Mouse (Mus musculus) myocyte (in vitro differentiated cells): Measurements from ENCODE around the gene Foxl1. TPM values are rescaled to one million over a fixed set of nuclear protein-coding genes. Genes with fewer than 3 reads are reported as not detected.

ENCODE experiments used
- H3K27me3 ChIP-seq: one replicate; pipeline ENCODE4 v1.6.1; 2011; ENCODE audit not compliant: control insufficient read depth, insufficient read depth, insufficient read length
- H3K36me3 ChIP-seq: one replicate; pipeline ENCODE4 v1.6.1; 2011; ENCODE audit not compliant: control insufficient read depth, insufficient read depth
- H3K4me2 ChIP-seq: one replicate; pipeline ENCODE4 v1.6.1; 2011; ENCODE audit warnings: low read depth, control low read depth
- H3K4me3 ChIP-seq: one replicate; pipeline ENCODE4 v1.5.1; 2011; ENCODE audit warnings: mild to moderate bottlenecking, control low read depth, moderate library complexity
- H3K79me2 ChIP-seq: one replicate; pipeline ENCODE4 v1.6.1; 2011; ENCODE audit not compliant: control insufficient read depth, insufficient read depth
- H3ac ChIP-seq: one replicate; pipeline ENCODE4 v1.6.1; 2011; ENCODE audit not compliant: control insufficient read depth, insufficient read length
- CEBPB ChIP-seq: IDR thresholded peaks from 2 replicates; pipeline ENCODE4 v1.6.1; 2011; ENCODE audit warnings: mild to moderate bottlenecking, moderate library complexity; ENCODE audit not compliant: poor library complexity, insufficient read depth, severe bottlenecking
- E2F4 ChIP-seq: IDR thresholded peaks from one replicate; pipeline ENCODE4 v1.6.1; 2011; ENCODE audit warnings: mild to moderate bottlenecking, control low read depth, moderate library complexity; ENCODE audit not compliant: insufficient read depth
- MAX ChIP-seq: IDR thresholded peaks from one replicate; pipeline ENCODE4 v1.6.1; 2011; ENCODE audit warnings: low read depth, mild to moderate bottlenecking, control low read depth
- MYOD1 ChIP-seq, 3 experiments: IDR thresholded peaks; one replicate each; pipeline ENCODE4 v1.6.1; 2011; ENCODE audit warnings: control low read depth in 2 of 3, low read depth in 2 of 3, mild to moderate bottlenecking in 2 of 3, moderate library complexity in 1 of 3; ENCODE audit not compliant: insufficient read length in 2 of 3, control insufficient read depth in 1 of 3
- MYOG ChIP-seq, 3 experiments: IDR thresholded peaks; one replicate each; pipeline ENCODE4 v1.6.1; 2011; ENCODE audit warnings: control low read depth in 2 of 3, low read depth in 2 of 3, mild to moderate bottlenecking in 2 of 3; ENCODE audit not compliant: insufficient read length in 2 of 3, control insufficient read depth in 1 of 3, insufficient read depth in 1 of 3
- POLR2A ChIP-seq: IDR thresholded peaks from one replicate; pipeline ENCODE4 v1.6.1; 2011; ENCODE audit warnings: low read depth, mild to moderate bottlenecking, control low read depth, moderate library complexity; ENCODE audit not compliant: insufficient read length
- POLR2AphosphoS2 ChIP-seq: IDR thresholded peaks from one replicate; pipeline ENCODE4 v1.6.1; 2011; ENCODE audit warnings: low read depth, control low read depth; ENCODE audit not compliant: insufficient read length
- REST ChIP-seq: IDR thresholded peaks from one replicate; pipeline ENCODE4 v1.6.1; 2011; ENCODE audit warnings: mild to moderate bottlenecking, control low read depth, moderate library complexity; ENCODE audit not compliant: insufficient read depth, insufficient read length
- SRF ChIP-seq: IDR thresholded peaks from one replicate; pipeline ENCODE4 v1.6.1; 2011; ENCODE audit warnings: low read depth; ENCODE audit not compliant: control insufficient read depth, insufficient read length
- TCF12 ChIP-seq: IDR thresholded peaks from one replicate; pipeline ENCODE4 v1.6.1; 2011; ENCODE audit warnings: mild to moderate bottlenecking, control low read depth; ENCODE audit not compliant: poor library complexity, insufficient read depth, severe bottlenecking
- TCF3 ChIP-seq: IDR thresholded peaks from one replicate; pipeline ENCODE4 v1.6.1; 2011; ENCODE audit warnings: low read depth, control low read depth; ENCODE audit not compliant: insufficient read length
- USF1 ChIP-seq: IDR thresholded peaks from one replicate; pipeline ENCODE4 v1.6.1; 2011; ENCODE audit warnings: low read depth, mild to moderate bottlenecking, control low read depth, moderate library complexity
- polyA plus RNA-seq: library from polyadenylated mRNA; unstranded; fragments of >200 nt; fragmentation: generic; extraction: Trizol; gene quantifications from one replicate; pipeline ENCODE4 v1.2.1, GENCODE M21; 2012; ENCODE audit warnings: missing spikeins

Gene Foxl1
- polyA plus RNA-seq, 1 experiment: 2.6 TPM

GRCm38 (mm10) chr8:121174721-121175539 lies 47.2 kb downstream of the Foxl1 start:
- no peak overlapping the region for H3ac ChIP-seq
- no peak overlapping the region for H3K4me2 ChIP-seq
- no peak overlapping the region for H3K4me3 ChIP-seq
- TF ChIP-seq USF1: no peak
- TF ChIP-seq MAX: no peak
- TF ChIP-seq POLR2A: no peak
- TF ChIP-seq MYOD1 (IDR thresholded peaks at IDR 0.05; ENCODE audit: control insufficient read depth in 1 of 3, insufficient read length in 2 of 3, low read depth in 2 of 3): no peak
- no peak for TF ChIP-seq POLR2AphosphoS2
- TF ChIP-seq TCF3: no peak
- TF ChIP-seq CEBPB: no peak
- no peak for TF ChIP-seq REST
- TF ChIP-seq SRF: no peak
- no peak for TF ChIP-seq TCF12
- no peak for TF ChIP-seq E2F4
- no peak for TF ChIP-seq MYOG (IDR thresholded peaks at IDR 0.05; ENCODE audit: control insufficient read depth in 1 of 3, insufficient read depth in 1 of 3, insufficient read length in 2 of 3, low read depth in 2 of 3)
- no peaks in the 10 kb centered on the region for H3K79me2 ChIP-seq
- no peaks in the 10 kb centered on the region for H3K27me3 ChIP-seq
- H3K36me3 ChIP-seq: no peaks in the 10 kb centered on the region

- H3K27me3 ChIP-seq: no peaks in the 10 kb centered on the region
- TF ChIP-seq MAX (no peak), TCF3 (no peak), POLR2A (no peak), REST (no peak), USF1 (no peak), CEBPB (no peak), POLR2AphosphoS2 (no peak), E2F4 (no peak), MYOG (IDR thresholded peaks at IDR 0.05; ENCODE audit: control insufficient read depth in 1 of 3, insufficient read depth in 1 of 3, insufficient read length in 2 of 3, low read depth in 2 of 3) (no peak), SRF (no peak), TCF12 (no peak), MYOD1 (IDR thresholded peaks at IDR 0.05; ENCODE audit: control insufficient read depth in 1 of 3, insufficient read length in 2 of 3, low read depth in 2 of 3) (no peak)
- H3K4me2 ChIP-seq: no peak overlapping the region
- H3ac ChIP-seq: no peak overlapping the region
- no peak overlapping the region for H3K4me3 ChIP-seq
- H3K79me2 ChIP-seq: no peaks in the 10 kb centered on the region
- H3K36me3 ChIP-seq: no peaks in the 10 kb centered on the region
Observed at GRCm38 (mm10) chr8:121175540-121176090, 47.9 kb downstream of the Foxl1 start.

GRCm38 (mm10) chr8:121176291-121176690 lies 48.6 kb downstream of the Foxl1 start:
- Histone ChIP-seq H3K4me2 (no peak overlapping the region), H3K36me3 (no peaks in the 10 kb centered on the region), H3K4me3 (no peak overlapping the region), H3ac (no peak overlapping the region), H3K27me3 (no peaks in the 10 kb centered on the region), H3K79me2 (no peaks in the 10 kb centered on the region)
- TF ChIP-seq POLR2AphosphoS2 (no peak), TCF3 (no peak), SRF (no peak), CEBPB (no peak), REST (no peak), E2F4 (no peak), POLR2A (no peak), MYOD1 (IDR thresholded peaks at IDR 0.05; ENCODE audit: control insufficient read depth in 1 of 3, insufficient read length in 2 of 3, low read depth in 2 of 3) (no peak), TCF12 (no peak), USF1 (no peak), MAX (no peak), MYOG (IDR thresholded peaks at IDR 0.05; ENCODE audit: control insufficient read depth in 1 of 3, insufficient read depth in 1 of 3, insufficient read length in 2 of 3, low read depth in 2 of 3) (no peak)

Other genes starting within 250 kb of the Foxl1 start
- gene Foxf1, start 43.6 kb upstream of the Foxl1 start, polyA plus RNA-seq: not detected
- gene Mthfsd, start 19.5 kb upstream of the Foxl1 start, polyA plus RNA-seq: 22.3 TPM
- 7.3 TPM for gene Foxc2, start 11.8 kb upstream of the Foxl1 start, polyA plus RNA-seq